Mouse (Mus musculus) lung, postnatal 0 days (tissue): Measurements from ENCODE around the gene Trpm8.

Experiments used
- CTCF ChIP-seq: IDR thresholded peaks from 2 replicates; pipeline ENCODE4 v1.5.1; 2016; ENCODE audit warnings: antibody characterized with exemption, mild to moderate bottlenecking
- EP300 ChIP-seq: IDR thresholded peaks from 2 replicates; pipeline ENCODE4 v1.6.1; 2016; ENCODE audit warnings: antibody characterized with exemption, mild to moderate bottlenecking, control low read depth

- TF ChIP-seq CTCF (no peak), EP300 (no peak)
These were observed 8.8 kb downstream of the Trpm8 start for GRCm38 (mm10) chr1:88286136-88286845.
